Mouse (Mus musculus) fibroblast of lung, adult 2 months (primary cell): ENCODE data around the gene D330020A13Rik.

Experiments used
- DNase-seq: peaks from one replicate; pipeline ENCODE4 v3.0.0-alpha.2; 2011; ENCODE audit warnings: low read depth

D330020A13Rik gene

DNA sequence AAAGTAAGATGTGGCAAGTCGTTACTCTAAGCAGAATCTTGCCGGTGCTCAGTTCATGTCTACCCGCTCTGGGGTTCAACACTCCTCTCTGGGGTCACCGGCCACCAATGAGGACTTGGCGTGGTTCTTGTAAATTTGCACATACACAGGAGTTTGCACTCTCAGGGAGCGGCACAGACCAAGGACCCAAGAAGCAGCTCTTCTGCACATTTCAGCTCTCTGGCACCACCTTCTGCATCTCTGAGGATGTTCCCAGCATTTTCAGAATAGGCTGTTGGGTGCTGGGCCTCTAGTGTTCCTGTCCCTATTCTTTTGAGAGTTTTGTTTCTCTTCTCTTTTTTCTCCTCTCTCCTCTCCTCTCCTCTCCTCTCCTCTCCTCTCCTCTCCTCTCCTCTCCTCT is 7.0 kb downstream of the D330020A13Rik start:
- no peak for DNase-seq

DNA sequence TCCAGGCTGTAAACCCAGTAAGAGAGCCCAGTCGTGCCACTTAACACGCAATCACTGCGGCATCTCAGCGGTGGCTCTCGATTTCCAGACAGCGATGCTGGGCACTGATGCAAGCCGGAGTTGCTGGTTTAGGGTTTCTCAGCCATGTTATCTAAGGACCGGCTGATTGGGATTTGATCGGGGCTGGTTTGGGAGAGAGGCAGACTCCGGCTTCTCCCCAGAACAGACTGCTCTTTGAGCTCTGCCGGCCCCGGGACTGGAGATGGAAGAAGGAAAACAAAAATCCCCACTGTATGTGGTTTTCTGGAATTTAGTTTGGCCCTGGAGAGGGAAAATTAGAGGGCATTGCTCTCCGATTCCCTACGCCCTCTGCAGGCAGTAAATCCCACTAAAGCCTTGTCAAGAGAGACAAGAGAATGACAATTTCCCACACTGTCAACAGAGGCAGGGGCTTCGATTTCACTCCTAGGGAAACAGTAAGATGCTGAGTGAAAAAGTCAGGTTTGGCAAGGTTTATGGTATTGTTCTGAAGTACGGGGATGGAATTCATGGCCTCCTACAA is 8.7 kb downstream of the D330020A13Rik start:
- peak; percentile 69 for DNase-seq

DNA sequence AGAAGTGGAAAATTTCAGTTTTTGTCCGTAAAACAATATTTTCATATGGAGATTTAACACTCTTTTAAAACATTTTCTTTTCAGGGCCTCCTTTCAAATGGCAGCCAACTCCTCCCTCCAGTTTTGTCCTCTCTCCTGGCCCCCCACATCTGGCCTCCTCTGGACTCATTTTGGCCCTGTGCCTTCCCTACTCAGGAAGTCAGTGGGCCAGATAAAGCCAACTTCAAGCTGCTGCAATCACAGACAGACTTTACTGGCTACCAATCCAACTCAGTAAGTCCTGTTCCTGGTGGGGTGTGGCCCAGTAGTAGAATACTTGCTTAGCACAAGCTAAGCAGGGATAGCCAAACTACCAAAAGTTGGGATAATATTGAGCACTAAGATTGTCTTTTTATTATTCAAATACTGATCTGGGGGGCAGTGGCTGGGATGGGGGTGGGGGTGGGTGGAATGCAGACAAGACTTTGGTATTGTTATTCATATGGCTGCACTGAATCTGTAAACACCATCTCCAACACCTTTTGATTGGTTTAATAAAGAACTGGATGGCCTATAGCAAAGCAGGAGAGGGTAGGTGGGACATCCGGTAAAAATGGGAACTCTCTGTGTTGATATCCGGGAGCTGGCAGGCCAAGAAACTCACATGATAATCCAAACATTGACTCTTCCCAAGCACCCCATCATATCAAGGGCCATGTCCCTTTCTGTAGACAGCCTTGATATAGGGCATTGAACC is 12.9 kb downstream of the D330020A13Rik start:
- DNase-seq: no peak

DNA sequence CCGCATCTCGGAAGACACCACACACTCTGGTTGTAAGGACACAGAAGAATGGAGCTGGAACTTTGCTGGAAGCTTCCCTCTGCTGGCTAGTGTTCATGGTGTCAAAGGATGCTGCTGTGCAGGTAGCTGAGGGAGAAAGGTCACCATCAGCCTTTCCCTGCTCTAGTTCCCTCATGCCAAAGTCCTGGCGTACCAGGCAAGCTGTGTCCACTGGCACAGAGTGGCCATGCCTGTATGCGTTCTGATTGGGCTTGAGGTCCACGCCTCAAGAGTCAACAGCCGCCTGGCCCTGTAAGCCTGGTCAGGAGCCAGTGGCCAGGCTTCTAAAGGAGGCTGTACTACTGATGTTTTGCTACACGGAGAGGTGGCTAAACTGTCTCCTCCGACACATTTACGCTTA is 15.2 kb downstream of the D330020A13Rik start:
- no peak for DNase-seq

DNA sequence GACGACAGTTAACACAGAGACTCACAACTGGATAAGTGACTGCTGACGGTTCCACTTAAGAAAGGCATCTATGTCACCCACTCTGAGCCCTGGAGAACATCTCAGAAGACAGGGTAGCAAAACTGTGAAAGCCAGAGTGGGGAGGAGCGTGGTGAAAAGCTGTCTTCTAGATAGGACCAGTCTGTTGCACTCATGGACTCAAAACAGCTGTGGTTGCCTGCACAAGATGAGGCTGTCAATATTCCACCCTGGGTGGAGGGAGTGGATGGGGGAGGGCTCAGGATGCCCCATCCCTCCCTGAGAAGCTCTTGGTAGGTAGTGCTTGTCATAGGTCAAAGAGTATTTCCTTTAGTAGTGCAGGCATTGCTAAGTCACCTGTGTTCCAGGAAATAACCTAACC is 15.6 kb downstream of the D330020A13Rik start:
- DNase-seq: no peak

DNA sequence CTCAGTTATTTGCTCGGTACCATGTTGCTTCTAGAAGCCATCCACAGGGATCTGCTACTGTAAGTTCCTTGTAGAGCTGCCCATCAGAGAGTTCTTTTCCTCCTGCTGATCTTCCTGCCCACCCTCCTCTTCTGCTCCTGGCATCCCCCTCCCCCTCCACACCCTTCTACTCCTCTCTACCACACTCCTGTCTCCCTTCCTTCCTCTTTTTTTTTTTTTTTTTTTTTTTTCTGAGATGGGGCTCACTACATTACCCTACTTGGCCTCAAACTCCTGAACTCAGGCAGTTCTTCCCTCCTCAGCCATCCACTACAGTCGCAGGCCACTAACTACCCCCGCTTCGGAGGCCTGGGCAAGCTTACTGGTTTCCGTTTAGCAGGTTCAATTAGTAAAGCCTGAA is 18.3 kb downstream of the D330020A13Rik start:
- no peak for DNase-seq

DNA sequence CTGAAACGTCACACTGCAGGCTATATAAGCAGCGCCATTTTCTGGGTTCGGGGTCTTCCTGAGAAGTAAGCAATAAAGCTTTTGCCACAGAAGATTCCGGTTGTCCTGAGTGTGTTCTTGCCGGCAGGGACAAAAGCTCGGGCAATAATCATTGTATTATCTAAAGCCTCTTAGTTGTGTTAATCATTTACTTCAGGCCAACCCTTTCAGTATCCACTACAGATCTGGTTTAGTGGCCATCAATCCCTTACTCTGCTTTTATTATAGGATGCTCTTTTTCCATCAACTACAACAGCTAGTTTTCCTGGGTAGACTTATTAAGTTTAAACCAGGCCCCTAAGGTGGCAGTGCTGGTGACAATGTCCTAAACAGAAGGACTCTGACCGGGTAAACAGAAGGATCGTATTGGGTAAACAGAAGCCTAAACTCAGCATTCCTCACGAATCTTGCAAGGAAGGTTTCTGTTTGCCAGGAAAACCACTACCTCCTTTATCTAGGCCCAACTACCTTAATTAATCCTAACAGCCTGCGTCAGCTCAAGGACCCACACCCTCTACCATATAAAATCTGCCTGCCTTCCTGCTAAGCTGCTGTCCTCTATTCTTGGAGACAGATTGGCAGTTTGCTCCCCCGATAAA is 24.3 kb downstream of the D330020A13Rik start:
- DNase-seq: no peak

DNA sequence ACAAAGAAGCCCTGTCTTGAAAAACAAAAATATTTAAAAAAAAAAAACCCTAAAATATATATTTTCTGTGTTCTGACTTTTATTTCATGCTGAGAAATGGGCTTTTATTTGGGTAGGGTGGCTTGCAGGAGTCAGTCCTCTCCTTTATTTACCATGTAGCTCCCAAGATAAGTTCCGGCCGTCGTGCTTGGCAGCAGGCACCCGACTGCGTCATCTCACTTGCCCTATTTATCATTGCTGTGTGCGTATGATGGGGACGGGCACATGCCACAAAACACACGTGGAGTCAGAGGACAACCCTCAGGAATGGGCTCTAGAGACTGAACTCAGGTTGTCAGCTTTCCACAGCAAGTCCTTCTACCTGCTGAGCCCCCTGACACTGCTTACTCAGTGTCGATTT is 25.0 kb downstream of the D330020A13Rik start:
- DNase-seq: no peak

DNA sequence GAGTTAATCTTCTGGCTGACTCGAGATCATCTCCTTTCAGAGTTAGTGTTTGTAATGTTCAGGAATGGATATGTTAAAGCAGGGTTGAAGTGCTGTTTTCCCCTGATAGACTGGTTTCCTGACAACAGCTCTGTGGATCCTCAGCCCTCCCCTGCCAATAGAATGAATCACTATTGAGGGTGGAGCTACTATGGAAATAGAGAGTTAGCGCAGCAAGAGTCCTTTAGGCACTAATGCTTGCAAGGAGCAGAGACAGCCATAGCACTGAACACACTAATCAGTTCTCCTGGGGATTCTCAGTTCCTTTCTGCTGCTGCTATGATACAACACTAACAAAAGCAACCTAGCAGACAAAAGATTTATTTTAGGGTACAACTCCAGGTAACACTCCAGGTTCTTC is 26.2 kb downstream of the D330020A13Rik start:
- no peak for DNase-seq

DNA sequence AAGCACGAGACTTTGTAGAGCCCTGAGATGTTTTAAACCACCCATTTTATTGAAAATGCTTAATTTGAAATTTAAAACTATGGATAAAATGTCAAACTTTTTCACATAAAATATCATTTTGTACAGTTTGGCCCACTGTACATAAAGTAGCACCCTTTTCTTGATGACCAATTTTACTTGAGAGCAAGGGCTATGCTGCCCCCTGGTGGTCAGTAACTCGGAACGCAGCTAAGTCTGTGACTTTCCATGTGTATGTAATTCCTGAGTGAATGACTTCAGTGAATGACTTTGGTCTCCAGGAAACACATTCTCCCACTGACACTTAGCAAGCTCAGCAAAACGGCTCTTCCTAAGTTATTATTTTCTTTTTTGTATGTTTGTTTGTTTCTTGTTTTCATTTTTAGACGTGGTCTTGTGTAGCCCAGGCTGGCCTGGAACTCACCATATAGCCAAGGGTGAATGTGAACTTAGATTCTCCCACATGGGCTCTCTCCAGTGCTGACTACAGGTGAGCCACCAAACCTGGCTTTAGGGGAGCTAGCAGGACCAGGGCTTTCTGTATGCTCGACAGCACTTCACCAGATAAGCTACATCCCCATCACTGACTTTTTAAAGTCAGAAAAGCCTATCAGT is 30.2 kb downstream of the D330020A13Rik start:
- peak; percentile 64 for DNase-seq

DNA sequence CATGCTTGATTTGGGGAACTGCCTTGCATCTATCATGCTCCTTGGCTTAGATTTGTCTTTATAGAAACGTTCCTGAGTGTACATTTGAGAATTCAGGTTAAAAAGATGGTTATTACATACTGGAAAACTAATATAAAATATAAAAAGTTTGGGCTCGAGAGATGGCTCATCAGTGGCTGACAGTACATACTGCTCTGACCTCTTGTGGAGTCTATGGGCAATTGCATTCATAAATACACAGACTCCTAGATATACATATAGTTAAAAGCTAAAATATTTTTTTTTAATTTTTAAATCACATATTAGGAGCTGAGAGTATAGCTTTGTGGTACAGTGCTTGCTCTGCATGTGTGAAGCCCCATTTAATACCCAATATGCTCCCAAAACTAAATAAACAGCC is 38.2 kb downstream of the D330020A13Rik start:
- no peak for DNase-seq

DNA sequence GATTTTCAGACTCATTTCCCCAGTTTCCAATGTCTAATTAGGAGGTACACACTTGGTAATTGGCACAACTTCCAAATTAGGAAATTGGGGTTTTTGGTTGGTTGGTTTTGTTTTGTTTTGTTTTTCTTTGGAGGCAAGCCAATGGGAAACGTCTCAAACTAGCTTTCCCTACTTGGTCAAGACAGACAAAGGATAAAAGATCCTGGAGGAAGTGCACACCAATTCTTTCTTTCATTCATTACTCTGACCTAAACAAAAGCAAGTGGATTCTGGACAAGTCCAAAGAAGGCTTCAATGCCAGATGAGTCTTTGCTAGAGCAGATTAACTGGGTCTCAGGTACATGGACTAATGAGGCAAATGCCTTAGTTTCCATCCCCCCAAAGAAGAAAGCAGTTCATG is 49.8 kb downstream of the D330020A13Rik start:
- DNase-seq: no peak
